Mouse (Mus musculus) embryonic facial prominence, embryonic 13.5 days (tissue): ENCODE measurements at regions not wholly inside any gene's neighbourhood (a gene's known extent, or its start where the extent isn't known, plus 50 kb on each side); places are given as distances from the start of the nearest gene placed in this dataset.
A peak's percentile ranks its signal among the peaks of the same experiment; 100 is the strongest.

ENCODE experiments used
- ATAC-seq: fragments of 200-750 bp; cut with Nextera tagmentation; 2 replicates; pipeline ENCODE4 v1.8.0; 2017; ENCODE audit warnings: low read depth; ENCODE audit not compliant: insufficient number of reproducible peaks, insufficient read depth, low FRiP score, low TSS enrichment
- H3K27ac ChIP-seq: fragments of 300-500 bp; sonication (generic); 2 replicates; pipeline ENCODE4 v1.5.1; 2015; ENCODE audit warnings: moderate library complexity, mild to moderate bottlenecking, inconsistent platforms
- H3K27me3 ChIP-seq: fragments of 300-500 bp; sonication (generic); 2 replicates; pipeline ENCODE4 v1.6.1; 2015; ENCODE audit warnings: mild to moderate bottlenecking, inconsistent platforms
- H3K36me3 ChIP-seq: fragments of 300-500 bp; sonication (generic); 2 replicates; pipeline ENCODE4 v1.6.1; 2015; ENCODE audit warnings: mild to moderate bottlenecking, inconsistent platforms
- H3K4me1 ChIP-seq: fragments of 300-500 bp; sonication (generic); 2 replicates; pipeline ENCODE4 v1.6.1; 2015; ENCODE audit warnings: inconsistent platforms
- H3K4me2 ChIP-seq: fragments of 300-500 bp; sonication (generic); 2 replicates; pipeline ENCODE4 v1.6.1; 2015; ENCODE audit warnings: moderate library complexity, mild to moderate bottlenecking, inconsistent platforms
- H3K4me3 ChIP-seq: fragments of 300-500 bp; sonication (generic); 2 replicates; pipeline ENCODE4 v1.5.1; 2015; ENCODE audit warnings: mild to moderate bottlenecking, inconsistent platforms
- H3K9ac ChIP-seq: fragments of 300-500 bp; sonication (generic); 2 replicates; pipeline ENCODE4 v1.6.1; 2015; ENCODE audit warnings: mild to moderate bottlenecking, inconsistent platforms
- H3K9me3 ChIP-seq: fragments of 300-500 bp; sonication (generic); 2 replicates; pipeline ENCODE4 v1.6.1; 2016; ENCODE audit warnings: inconsistent platforms
- WGBS: fragments of 180-500 bp; shearing (Covaris S2); methylation state at CpG from one replicate; pipeline ENCODE4 v1.1.7; 2015; ENCODE audit warnings: mixed read lengths; 5-methylcytosine and 5-hydroxymethylcytosine counted together

- 76% methylated on average over 10 of the region's 10 CpGs for WGBS
- H3K4me2 ChIP-seq = no peak overlapping the region
- no peak overlapping the region for H3K27ac ChIP-seq
- ATAC-seq = no peak
- peaks cover 14% of the 10 kb centered on the region for H3K9me3 ChIP-seq
- no peak overlapping the region for H3K9ac ChIP-seq
- H3K36me3 ChIP-seq = peaks cover 5% of the 10 kb centered on the region; the same call in 1 of the 2 replicates
- 0 out of 2 replicates have a peak, but pooled peaks cover 7% of the 10 kb centered on the region for H3K4me1 ChIP-seq
- H3K4me3 ChIP-seq = no peak overlapping the region
- no peaks in the 10 kb centered on the region for H3K27me3 ChIP-seq
Measured at GRCm38 (mm10) chr9:120796111-120796880, 132.7 kb upstream of the Ctnnb1 start.

DNA sequence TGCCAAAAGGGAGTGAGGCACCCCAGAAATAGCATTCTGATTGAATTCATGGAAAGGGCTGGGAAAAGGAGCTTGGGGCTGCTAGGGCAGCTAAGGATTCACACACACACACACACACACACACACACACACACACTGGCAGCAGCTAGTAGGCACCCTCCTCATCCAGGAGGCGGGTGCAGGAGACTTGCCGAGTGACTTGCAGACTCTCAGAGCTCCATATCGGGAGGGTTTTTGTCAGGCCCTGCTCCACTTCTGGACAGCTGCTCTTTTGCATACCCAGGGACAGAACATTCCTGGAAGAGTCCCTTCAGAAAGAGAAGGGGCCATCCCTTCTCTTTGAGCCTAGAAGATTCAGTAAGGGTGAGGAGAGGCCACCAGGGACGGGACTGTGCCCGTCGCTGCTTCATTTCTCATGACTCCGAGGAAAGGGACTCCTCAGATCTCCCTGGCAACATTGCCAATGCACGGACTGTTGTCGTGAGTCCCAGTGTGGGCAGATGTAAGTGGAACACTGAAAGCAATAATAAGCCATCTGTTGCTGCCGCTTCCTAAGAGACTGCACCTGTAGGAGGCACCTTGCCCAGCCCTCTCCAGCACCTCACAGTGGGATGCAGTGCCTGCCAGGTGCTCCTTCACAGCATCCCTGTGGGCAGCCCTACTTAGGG, 130.9 kb upstream of the Ctnnb1 start:
- 49% methylated on average over 10 of the region's 10 CpGs for WGBS
- Histone ChIP-seq H3K4me2 (no peak overlapping the region), H3K9ac (no peak overlapping the region), H3K4me3 (no peak overlapping the region), H3K9me3 (peaks cover under 1% of the 10 kb centered on the region; the same call in 1 of the 2 replicates), H3K36me3 (no peaks in the 10 kb centered on the region), H3K4me1 (0 out of 2 replicates have a peak, but pooled peaks cover 7% of the 10 kb centered on the region), H3K27me3 (no peaks in the 10 kb centered on the region), H3K27ac (no peak overlapping the region)
- ATAC-seq = no peak

- H3K36me3 ChIP-seq = no peaks in the 10 kb centered on the region
- no peak for ATAC-seq
- H3K9ac ChIP-seq = no peak overlapping the region
- no peak overlapping the region for H3K4me3 ChIP-seq
- H3K4me2 ChIP-seq = no peak overlapping the region
- no peak overlapping the region for H3K27ac ChIP-seq
- 33% methylated on average over 12 of the region's 12 CpGs for WGBS
- H3K27me3 ChIP-seq = no peaks in the 10 kb centered on the region
- 0 out of 2 replicates have a peak, but pooled peaks cover 7% of the 10 kb centered on the region for H3K4me1 ChIP-seq
- H3K9me3 ChIP-seq = no peaks in the 10 kb centered on the region
Measured at GRCm38 (mm10) chr9:120798901-120799300, 130.1 kb upstream of the Ctnnb1 start.

DNA sequence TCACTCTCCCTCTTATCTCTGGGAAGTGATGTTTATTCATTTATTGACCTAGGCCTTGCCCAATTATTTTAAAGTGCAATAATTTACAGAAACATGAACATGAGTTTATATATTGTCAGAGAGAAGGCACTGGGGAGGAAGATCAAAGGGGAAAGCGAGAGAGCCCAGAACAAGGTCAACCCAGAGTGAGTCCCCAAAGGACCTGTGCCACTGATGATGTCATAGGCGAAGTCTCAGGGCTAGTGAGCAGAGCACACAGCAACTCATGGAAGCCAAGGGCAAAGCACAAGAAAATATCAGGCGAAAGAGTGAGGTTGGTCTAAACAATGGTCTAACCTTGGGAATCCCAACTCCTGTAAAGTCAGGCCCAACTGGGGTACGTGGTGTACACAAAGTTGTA, 126.4 kb upstream of the Ctnnb1 start:
- no peaks in the 10 kb centered on the region for H3K36me3 ChIP-seq
- H3K4me2 ChIP-seq = no peak overlapping the region
- 89% methylated on average over 4 of the region's 4 CpGs for WGBS

GRCm38 (mm10) chr9:120804760-120805294, 124.2 kb upstream of the Ctnnb1 start:
- peak overlapping the region; percentile 58 for H3K27ac ChIP-seq
- no peaks in the 10 kb centered on the region for H3K27me3 ChIP-seq
- peaks cover 26% of the 10 kb centered on the region for H3K4me1 ChIP-seq
- no peak overlapping the region for H3K4me2 ChIP-seq
- 26% methylated on average over 10 of the region's 10 CpGs for WGBS
- no peaks in the 10 kb centered on the region for H3K36me3 ChIP-seq
- no peak overlapping the region for H3K9ac ChIP-seq
- H3K4me3 ChIP-seq = no peak overlapping the region
- ATAC-seq = no peak
- H3K9me3 ChIP-seq = no peaks in the 10 kb centered on the region

More for the DNA sequence above, 126.4 kb upstream of the Ctnnb1 start:
- H3K27ac ChIP-seq = no peak overlapping the region
- H3K4me3 ChIP-seq = no peak overlapping the region
- H3K27me3 ChIP-seq = no peaks in the 10 kb centered on the region
- no peak for ATAC-seq
- peaks cover 33% of the 10 kb centered on the region for H3K4me1 ChIP-seq
- H3K9me3 ChIP-seq = no peaks in the 10 kb centered on the region
- H3K9ac ChIP-seq = no peak overlapping the region

- H3K36me3 ChIP-seq = no peaks in the 10 kb centered on the region
- WGBS = 66% methylated on average over 4 of the region's 4 CpGs
- no peak overlapping the region for H3K4me2 ChIP-seq
- H3K9me3 ChIP-seq = no peaks in the 10 kb centered on the region
- H3K4me1 ChIP-seq = peaks cover 34% of the 10 kb centered on the region
- no peak overlapping the region for H3K27ac ChIP-seq
- no peaks in the 10 kb centered on the region for H3K27me3 ChIP-seq
- no peak overlapping the region for H3K9ac ChIP-seq
- ATAC-seq = no peak
- no peak overlapping the region for H3K4me3 ChIP-seq
Measured at GRCm38 (mm10) chr9:120808741-120809425, 120.1 kb upstream of the Ctnnb1 start.

DNA sequence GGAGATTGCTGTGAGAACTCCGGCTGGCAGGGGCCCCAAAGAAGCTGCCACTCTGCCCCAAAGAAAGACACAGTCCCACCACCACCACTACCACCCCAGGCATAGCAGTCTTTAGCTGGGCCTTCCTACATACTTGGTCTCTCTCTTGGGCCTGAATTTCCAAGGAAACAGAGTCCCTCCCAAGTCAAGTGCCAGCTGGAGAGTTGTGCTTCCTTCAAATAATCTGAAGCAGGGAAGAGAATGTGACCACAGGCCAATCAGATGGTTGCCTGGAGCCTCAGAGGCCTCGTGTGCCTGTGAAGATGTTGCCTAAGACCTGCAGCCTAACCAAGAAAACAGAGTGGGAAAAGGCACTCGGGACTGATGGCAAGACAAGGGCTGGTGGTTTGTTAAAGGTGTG, 117.5 kb upstream of the Ctnnb1 start:
- Histone ChIP-seq H3K27ac (no peak overlapping the region), H3K9me3 (no peaks in the 10 kb centered on the region), H3K4me3 (no peak overlapping the region), H3K4me2 (no peak overlapping the region), H3K36me3 (no peaks in the 10 kb centered on the region), H3K4me1 (peaks cover 13% of the 10 kb centered on the region), H3K27me3 (no peaks in the 10 kb centered on the region), H3K9ac (no peak overlapping the region)
- 70% methylated on average over 3 of the region's 3 CpGs for WGBS
- no peak for ATAC-seq

- Histone ChIP-seq H3K4me3 (no peak overlapping the region), H3K9ac (no peak overlapping the region), H3K36me3 (no peaks in the 10 kb centered on the region), H3K27me3 (no peaks in the 10 kb centered on the region), H3K9me3 (no peaks in the 10 kb centered on the region), H3K4me2 (peak overlapping the region; percentile 11; the same call in 1 of the 2 replicates), H3K27ac (no peak overlapping the region), H3K4me1 (peaks cover 8% of the 10 kb centered on the region)
- ATAC-seq = no peak
- 74% methylated on average over 17 of the region's 17 CpGs for WGBS
Measured at GRCm38 (mm10) chr9:120812667-120813210, 116.3 kb upstream of the Ctnnb1 start.

DNA sequence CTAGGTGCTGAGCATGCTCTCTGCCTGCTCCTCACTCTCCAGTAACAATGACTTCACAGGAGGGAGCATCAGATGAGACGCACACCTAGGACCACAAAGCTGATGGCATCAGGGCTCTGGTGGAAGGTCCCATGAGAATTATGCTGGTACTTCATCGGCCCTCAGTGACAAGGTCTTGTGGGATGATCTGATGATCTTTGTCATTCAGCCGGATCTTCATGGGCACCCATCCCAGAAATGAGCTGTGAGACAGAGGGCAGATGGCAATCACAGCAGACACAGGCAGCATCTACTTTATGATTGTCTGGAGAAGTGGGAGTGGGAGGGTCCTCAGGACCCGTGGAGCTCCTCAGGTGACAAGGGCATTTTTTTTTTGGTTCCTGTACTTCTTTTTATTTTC, 114.7 kb upstream of the Ctnnb1 start:
- 83% methylated on average over 4 of the region's 4 CpGs for WGBS
- peaks cover 8% of the 10 kb centered on the region for H3K4me1 ChIP-seq
- no peaks in the 10 kb centered on the region for H3K9me3 ChIP-seq
- H3K27me3 ChIP-seq = no peaks in the 10 kb centered on the region
- no peak overlapping the region for H3K9ac ChIP-seq
- no peak for ATAC-seq
- no peak overlapping the region for H3K27ac ChIP-seq
- no peaks in the 10 kb centered on the region for H3K36me3 ChIP-seq
- H3K4me2 ChIP-seq = no peak overlapping the region
- no peak overlapping the region for H3K4me3 ChIP-seq

- H3K36me3 ChIP-seq = no peaks in the 10 kb centered on the region
- no peak overlapping the region for H3K27ac ChIP-seq
- H3K9ac ChIP-seq = no peak overlapping the region
- H3K4me2 ChIP-seq = no peak overlapping the region
- no peaks in the 10 kb centered on the region for H3K4me1 ChIP-seq
- no peak overlapping the region for H3K4me3 ChIP-seq
- WGBS = 95% methylated on average over 22 of the region's 22 CpGs
- no peaks in the 10 kb centered on the region for H3K27me3 ChIP-seq
- H3K9me3 ChIP-seq = no peaks in the 10 kb centered on the region
- ATAC-seq = no peak
Measured at GRCm38 (mm10) chr9:120818726-120819317, 110.2 kb upstream of the Ctnnb1 start.

GRCm38 (mm10) chr9:120820892-120821291, 108.1 kb upstream of the Ctnnb1 start:
- no peaks in the 10 kb centered on the region for H3K36me3 ChIP-seq
- H3K9ac ChIP-seq = no peak overlapping the region
- ATAC-seq = no peak
- H3K27ac ChIP-seq = no peak overlapping the region
- no peak overlapping the region for H3K4me2 ChIP-seq
- WGBS = 88% methylated on average over 6 of the region's 6 CpGs
- no peak overlapping the region for H3K4me3 ChIP-seq
- no peaks in the 10 kb centered on the region for H3K27me3 ChIP-seq
- no peaks in the 10 kb centered on the region for H3K4me1 ChIP-seq
- H3K9me3 ChIP-seq = no peaks in the 10 kb centered on the region
